Mouse (Mus musculus): Measurements from ENCODE around the gene Acot8. TPM values are rescaled to one million over a fixed set of nuclear protein-coding genes. Genes with fewer than 3 reads are reported as not detected.
A peak's percentile ranks its signal among the peaks of the same experiment; 100 is the strongest.

The Acot8 gene
- total and polyA plus RNA-seq, 3 experiments, result 30.9 to 40.3 TPM; not detected in 1

DNA sequence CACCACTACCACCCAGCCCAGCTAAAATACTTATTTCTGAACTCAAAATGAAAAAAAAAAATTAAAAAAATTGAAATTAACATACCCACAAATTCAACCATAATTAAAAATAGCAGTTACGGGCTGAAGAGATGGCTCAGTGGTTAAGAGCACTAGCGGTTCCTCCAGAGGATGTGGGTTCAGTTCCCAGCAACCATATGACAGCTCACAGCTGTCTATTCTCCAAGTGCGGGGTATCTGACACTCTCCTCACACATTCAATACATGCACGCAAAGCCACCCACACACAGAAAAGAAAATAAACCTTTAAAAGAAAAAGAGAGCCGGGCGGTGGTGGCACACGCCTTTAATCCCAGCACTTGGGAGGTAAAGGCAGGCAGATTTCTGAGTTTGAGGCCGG, 45.4 kb upstream of the Acot8 start:
- Histone ChIP-seq H3K27ac (ENCODE audit: control insufficient read depth, low read depth, low read length) (no peak overlapping the region), H3K36me3 (ENCODE audit: control insufficient read depth in 1 of 2, insufficient read depth in 2 of 2, low read length in 2 of 2) (no peaks in the 10 kb centered on the region), H3K9me3 (replicated peaks; ENCODE audit: insufficient read depth, low read length) (no peaks in the 10 kb centered on the region), H3K27me3 (ENCODE audit: control insufficient read depth in 1 of 2, insufficient read depth in 2 of 2, low read length in 2 of 2) (no peaks in the 10 kb centered on the region), H3K79me2 (ENCODE audit: control insufficient read depth, insufficient read depth, low read length, poor library complexity) (no peaks in the 10 kb centered on the region), H3K4me3 (ENCODE audit: control insufficient read depth in 1 of 2, insufficient read depth in 1 of 2, low read depth in 2 of 2, low read length in 2 of 2) (no peak overlapping the region), H3K4me1 (ENCODE audit: control insufficient read depth in 1 of 2, insufficient read depth in 2 of 2, low read length in 2 of 2) (no peaks in the 10 kb centered on the region), H3K9ac (ENCODE audit: control insufficient read depth, low read depth, low read length, poor library complexity, severe bottlenecking) (no peak overlapping the region)
- TF ChIP-seq JUND (IDR thresholded peaks at IDR 0.05; ENCODE audit: low read depth, low read length), result no peak
- TF ChIP-seq ZC3H11A (IDR thresholded peaks at IDR 0.05; ENCODE audit: low read depth, low read length), result no peak
- no peak for TF ChIP-seq TBP (IDR thresholded peaks at IDR 0.05; ENCODE audit: low read depth, low read length)
- TF ChIP-seq RAD21 (IDR thresholded peaks at IDR 0.05; ENCODE audit: low read depth, low read length), result no peak
- TF ChIP-seq ZNF384 (IDR thresholded peaks at IDR 0.05; ENCODE audit: low read depth, low read length), result no peak
- TF ChIP-seq NRF1 (IDR thresholded peaks at IDR 0.05; ENCODE audit: insufficient read depth, low read depth, low read length, poor library complexity, severe bottlenecking), result no peak
- no peak for TF ChIP-seq BHLHE40 (IDR thresholded peaks at IDR 0.05; ENCODE audit: borderline replicate concordance, low read depth, low read length)
- no peak for TF ChIP-seq ELF1 (IDR thresholded peaks at IDR 0.05; ENCODE audit: low read depth, low read length)
- TF ChIP-seq ETS1 (IDR thresholded peaks at IDR 0.05; ENCODE audit: low read depth, low read length), result no peak
- TF ChIP-seq NELFE (IDR thresholded peaks at IDR 0.05; ENCODE audit: low read depth, low read length), result no peak
- no peak for TF ChIP-seq ZMIZ1 (IDR thresholded peaks at IDR 0.05; ENCODE audit: low read depth, low read length)
- TF ChIP-seq GABPA (IDR thresholded peaks at IDR 0.05; ENCODE audit: low read depth, low read length), result no peak
- TF ChIP-seq USF1 (IDR thresholded peaks at IDR 0.05; ENCODE audit: low read depth, low read length), result no peak
- no peak for TF ChIP-seq TAL1 (IDR thresholded peaks at IDR 0.05; ENCODE audit: low read length)
- DNase-seq (ENCODE audit: low read depth, low spot score), result no peak

DNA sequence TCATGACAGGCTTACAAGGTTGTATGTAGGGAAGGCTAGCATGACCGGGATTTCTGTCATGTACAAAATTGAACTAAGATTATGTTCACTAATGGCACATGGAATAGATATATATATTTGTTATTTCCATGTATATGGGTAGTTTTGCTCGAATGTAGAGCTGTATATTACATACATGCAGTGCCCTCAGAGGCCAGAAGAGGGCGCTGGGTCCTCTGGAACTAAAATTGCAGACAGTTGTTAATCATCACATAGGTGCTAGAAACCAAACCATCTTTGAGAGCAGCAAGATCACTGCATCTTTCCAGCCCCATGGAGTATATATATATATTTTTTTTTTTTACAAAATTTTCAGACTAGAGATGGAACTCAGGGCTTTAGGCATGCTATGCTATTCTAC, 41.1 kb upstream of the Acot8 start:
- Histone ChIP-seq H3K9me3 (replicated peaks; ENCODE audit: insufficient read depth, low read length) (no peaks in the 10 kb centered on the region), H3K36me3 (ENCODE audit: control insufficient read depth in 1 of 2, insufficient read depth in 2 of 2, low read length in 2 of 2) (no peaks in the 10 kb centered on the region), H3K4me3 (ENCODE audit: control insufficient read depth in 1 of 2, insufficient read depth in 1 of 2, low read depth in 2 of 2, low read length in 2 of 2) (no peak overlapping the region), H3K4me1 (ENCODE audit: control insufficient read depth in 1 of 2, insufficient read depth in 2 of 2, low read length in 2 of 2) (no peaks in the 10 kb centered on the region), H3K9ac (ENCODE audit: control insufficient read depth, low read depth, low read length, poor library complexity, severe bottlenecking) (no peak overlapping the region), H3K27ac (ENCODE audit: control insufficient read depth, low read depth, low read length) (no peak overlapping the region), H3K79me2 (ENCODE audit: control insufficient read depth, insufficient read depth, low read length, poor library complexity) (no peaks in the 10 kb centered on the region), H3K27me3 (ENCODE audit: control insufficient read depth in 1 of 2, insufficient read depth in 2 of 2, low read length in 2 of 2) (no peaks in the 10 kb centered on the region)
- DNase-seq (ENCODE audit: low read depth, low spot score), result peak; percentile 69
- TF ChIP-seq ZKSCAN1 (IDR thresholded peaks at IDR 0.05; ENCODE audit: low read depth, low read length) (no peak), CTCF (IDR thresholded peaks at IDR 0.05 in 2 of 3, conservative IDR thresholded peaks at IDR 0.05 in 1 of 3; ENCODE audit: control insufficient read depth in 1 of 3, insufficient read depth in 1 of 3, low read depth in 2 of 3, low read length in 3 of 3, poor library complexity in 1 of 3, severe bottlenecking in 1 of 3) (peak; percentile 69 to 76 (median 73)), MEF2A (IDR thresholded peaks at IDR 0.05; ENCODE audit: extremely low read depth, insufficient replicate concordance, low read depth, low read length, poor library complexity, severe bottlenecking) (no peak), SMC3 (IDR thresholded peaks at IDR 0.05; ENCODE audit: low read depth, low read length) (peak; percentile 60), ZC3H11A (IDR thresholded peaks at IDR 0.05; ENCODE audit: low read depth, low read length) (peak; percentile 59), MAX (IDR thresholded peaks at IDR 0.05; ENCODE audit: low read length) (no peak), RAD21 (IDR thresholded peaks at IDR 0.05; ENCODE audit: low read depth, low read length) (peak; percentile 77), MAFK (IDR thresholded peaks at IDR 0.05; ENCODE audit: borderline replicate concordance, low read depth, low read length) (no peak), MXI1 (IDR thresholded peaks at IDR 0.05; ENCODE audit: low read depth, low read length) (no peak), NELFE (IDR thresholded peaks at IDR 0.05; ENCODE audit: low read depth, low read length) (no peak)

All from MEL (cell line).